Mouse (Mus musculus) heart, adult 2 months (tissue): ENCODE results near the gene Slc25a25.

Experiments used
- CTCF ChIP-seq: fragments of 200-600 bp; IDR thresholded peaks from 2 replicates; pipeline ENCODE4 v1.8.1; 2022; ENCODE audit warnings: antibody characterized with exemption, mild to moderate bottlenecking, moderate library complexity
- EP300 ChIP-seq: fragments of 200-500 bp; IDR thresholded peaks from 2 replicates; pipeline ENCODE4 v1.6.1; 2011; ENCODE audit warnings: low read depth, low read length, control low read depth; ENCODE audit not compliant: insufficient read depth
- POLR2A ChIP-seq: fragments of 200-500 bp; IDR thresholded peaks from 2 replicates; pipeline ENCODE4 v1.6.1; 2011; ENCODE audit warnings: mild to moderate bottlenecking, low read depth, low read length, control low read depth; ENCODE audit not compliant: insufficient read depth

DNA sequence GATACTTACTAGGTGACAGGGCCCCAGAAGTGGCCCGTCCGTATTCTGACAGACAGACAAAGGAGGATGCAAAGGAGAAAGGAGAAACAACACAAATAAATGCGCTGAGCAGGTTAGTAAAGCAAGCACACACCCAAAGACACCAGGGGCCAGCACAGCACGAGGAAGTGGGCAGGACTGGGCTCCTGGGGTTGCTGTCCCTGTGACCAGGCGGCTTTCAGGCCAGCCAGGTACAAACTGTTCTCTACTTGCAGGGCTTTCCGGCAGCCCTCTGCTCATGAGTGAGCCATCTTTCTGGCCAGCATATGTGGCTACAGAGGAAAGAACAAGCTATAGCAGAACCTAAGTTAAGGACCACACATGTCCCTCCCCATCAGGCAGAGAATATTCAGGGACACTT lies 30.6 kb downstream of the Slc25a25 start:
- no peak for TF ChIP-seq CTCF
- no peak for TF ChIP-seq POLR2A
- 0 out of 2 replicates have a peak, but pooled peaks have one; percentile 19 for TF ChIP-seq EP300
